Mouse (Mus musculus): ENCODE data around the gene Cacna1d.

DNA sequence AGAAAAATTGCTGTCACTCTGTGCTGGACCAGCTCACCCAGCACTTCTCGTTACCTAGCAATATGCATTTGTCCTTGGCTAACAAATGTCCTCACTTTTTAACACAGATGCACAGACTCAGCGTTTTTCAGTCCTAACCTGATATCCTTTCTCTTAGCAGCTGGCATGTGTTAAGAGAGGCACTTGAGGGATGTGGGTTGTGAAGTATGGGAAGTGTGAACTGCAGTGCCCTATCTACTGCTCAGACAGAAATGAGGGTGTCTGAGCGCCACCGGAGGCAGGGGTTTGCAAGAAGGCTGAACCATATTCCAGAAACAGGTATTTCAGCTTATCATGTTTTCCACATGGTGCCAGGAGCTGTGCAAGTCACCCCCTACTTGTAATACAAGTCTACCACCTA lies 27.9 kb downstream of the Cacna1d start:
- TF ChIP-seq MAX (IDR thresholded peaks at IDR 0.05) (no peak), CTCF (IDR thresholded peaks at IDR 0.05; ENCODE audit: control insufficient read depth, insufficient read depth, insufficient read length) (no peak), USF1 (IDR thresholded peaks at IDR 0.05; ENCODE audit: low read depth) (no peak), MYOD1 (IDR thresholded peaks at IDR 0.05; ENCODE audit: control insufficient read depth, insufficient read length, low read depth) (no peak), MYOG (IDR thresholded peaks at IDR 0.05; ENCODE audit: control insufficient read depth, extremely low read depth, insufficient read length) (no peak), CEBPB (IDR thresholded peaks at IDR 0.05; ENCODE audit: low read depth) (no peak)
